Mouse (Mus musculus): ENCODE results near the gene Mrps18c. TPM values are rescaled to one million over a fixed set of nuclear protein-coding genes. Genes with fewer than 3 reads are reported as not detected.

Gene Mrps18c
- polyA plus RNA-seq, 1 experiment = 128 TPM

- TF ChIP-seq POLR2A (IDR thresholded peaks at IDR 0.05; ENCODE audit: borderline replicate concordance, control insufficient read depth, low read depth, low read length) = no peak
- no peak for TF ChIP-seq CTCF (IDR thresholded peaks at IDR 0.05; ENCODE audit: control insufficient read depth, insufficient read depth, low read length)
- no peaks in the 10 kb centered on the region for H3K4me1 ChIP-seq (ENCODE audit: control insufficient read depth, insufficient read depth, low read length)
- no peak overlapping the region for H3K4me3 ChIP-seq (replicated peaks; ENCODE audit: control insufficient read depth, low read depth, low read length)
- 79% methylated on average over 2 of the region's 2 CpGs for WGBS
- H3K27ac ChIP-seq (ENCODE audit: control insufficient read depth, insufficient read depth, low read depth, low read length, poor library complexity) = no peak overlapping the region
These were observed 35.4 kb downstream of the Mrps18c start for GRCm38 (mm10) chr5:100833841-100834240.

- no peaks in the 10 kb centered on the region for H3K4me1 ChIP-seq (ENCODE audit: control insufficient read depth, insufficient read depth, low read length)
- no peak overlapping the region for H3K4me3 ChIP-seq (replicated peaks; ENCODE audit: control insufficient read depth, low read depth, low read length)
- WGBS = 60% methylated on average over 9 of the region's 9 CpGs
- TF ChIP-seq CTCF (IDR thresholded peaks at IDR 0.05; ENCODE audit: control insufficient read depth, insufficient read depth, low read length) (no peak), POLR2A (IDR thresholded peaks at IDR 0.05; ENCODE audit: borderline replicate concordance, control insufficient read depth, low read depth, low read length) (no peak)
- no peak overlapping the region for H3K27ac ChIP-seq (ENCODE audit: control insufficient read depth, insufficient read depth, low read depth, low read length, poor library complexity)
These were observed 37.6 kb downstream of the Mrps18c start for GRCm38 (mm10) chr5:100835862-100836538.

GRCm38 (mm10) chr5:100837907-100838306, 39.5 kb downstream of the Mrps18c start:
- Histone ChIP-seq H3K4me3 (replicated peaks; ENCODE audit: control insufficient read depth, low read depth, low read length) (no peak overlapping the region), H3K27ac (ENCODE audit: control insufficient read depth, insufficient read depth, low read depth, low read length, poor library complexity) (no peak overlapping the region), H3K4me1 (ENCODE audit: control insufficient read depth, insufficient read depth, low read length) (no peaks in the 10 kb centered on the region)
- WGBS = 83% methylated on average over 7 of the region's 7 CpGs
- no peak for TF ChIP-seq CTCF (IDR thresholded peaks at IDR 0.05; ENCODE audit: control insufficient read depth, insufficient read depth, low read length)
- no peak for TF ChIP-seq POLR2A (IDR thresholded peaks at IDR 0.05; ENCODE audit: borderline replicate concordance, control insufficient read depth, low read depth, low read length)

GRCm38 (mm10) chr5:100844485-100844884, 46.1 kb downstream of the Mrps18c start:
- WGBS = 39% methylated on average over 3 of the region's 3 CpGs
- H3K4me3 ChIP-seq (replicated peaks; ENCODE audit: control insufficient read depth, low read depth, low read length) = no peak overlapping the region
- H3K27ac ChIP-seq (ENCODE audit: control insufficient read depth, insufficient read depth, low read depth, low read length, poor library complexity) = no peak overlapping the region
- H3K4me1 ChIP-seq (ENCODE audit: control insufficient read depth, insufficient read depth, low read length) = no peaks in the 10 kb centered on the region; the same call in 1 of the 2 replicates
- TF ChIP-seq POLR2A (IDR thresholded peaks at IDR 0.05; ENCODE audit: borderline replicate concordance, control insufficient read depth, low read depth, low read length) (no peak), CTCF (IDR thresholded peaks at IDR 0.05; ENCODE audit: control insufficient read depth, insufficient read depth, low read length) (no peak)

GRCm38 (mm10) chr5:100845485-100845847, 47.0 kb downstream of the Mrps18c start, which contains the start of gene Gpat3:
TSS of gene Gpat3 (plus strand) at chr5:100845713.
- Histone ChIP-seq H3K4me3 (replicated peaks; ENCODE audit: control insufficient read depth, low read depth, low read length) (peak within 1 kb of the TSS; percentile 73), H3K27ac (ENCODE audit: control insufficient read depth, insufficient read depth, low read depth, low read length, poor library complexity) (peak within 1 kb of the TSS; percentile 91), H3K4me1 (ENCODE audit: control insufficient read depth, insufficient read depth, low read length) (no peaks in the 10 kb centered on the region; the same call in 1 of the 2 replicates)
- no peak for TF ChIP-seq POLR2A (IDR thresholded peaks at IDR 0.05; ENCODE audit: borderline replicate concordance, control insufficient read depth, low read depth, low read length)
- no peak for TF ChIP-seq CTCF (IDR thresholded peaks at IDR 0.05; ENCODE audit: control insufficient read depth, insufficient read depth, low read length)
- 3% methylated on average over 16 of the region's 16 CpGs for WGBS

- Histone ChIP-seq H3K4me3 (replicated peaks; ENCODE audit: control insufficient read depth, low read depth, low read length) (peak overlapping the region; percentile 73), H3K4me1 (ENCODE audit: control insufficient read depth, insufficient read depth, low read length) (no peaks in the 10 kb centered on the region; the same call in 1 of the 2 replicates), H3K27ac (ENCODE audit: control insufficient read depth, insufficient read depth, low read depth, low read length, poor library complexity) (peak overlapping the region; percentile 91)
- under 1% methylated on average over 52 of the region's 52 CpGs for WGBS
- TF ChIP-seq POLR2A (IDR thresholded peaks at IDR 0.05; ENCODE audit: borderline replicate concordance, control insufficient read depth, low read depth, low read length) = 0 out of 2 replicates have a peak, but pooled peaks have one; percentile 20
- no peak for TF ChIP-seq CTCF (IDR thresholded peaks at IDR 0.05; ENCODE audit: control insufficient read depth, insufficient read depth, low read length)
These were observed 47.6 kb downstream of the Mrps18c start for GRCm38 (mm10) chr5:100845848-100846598.

- H3K4me3 ChIP-seq (replicated peaks; ENCODE audit: control insufficient read depth, low read depth, low read length) = peak overlapping the region; percentile 73
- no peak for TF ChIP-seq POLR2A (IDR thresholded peaks at IDR 0.05; ENCODE audit: borderline replicate concordance, control insufficient read depth, low read depth, low read length)
- TF ChIP-seq CTCF (IDR thresholded peaks at IDR 0.05; ENCODE audit: control insufficient read depth, insufficient read depth, low read length) = no peak
- no peaks in the 10 kb centered on the region; the same call in 1 of the 2 replicates for H3K4me1 ChIP-seq (ENCODE audit: control insufficient read depth, insufficient read depth, low read length)
- peak overlapping the region; percentile 91 for H3K27ac ChIP-seq (ENCODE audit: control insufficient read depth, insufficient read depth, low read depth, low read length, poor library complexity)
- WGBS = 1% methylated on average over 22 of the region's 22 CpGs
These were observed 48.1 kb downstream of the Mrps18c start for GRCm38 (mm10) chr5:100846599-100846920.

- Histone ChIP-seq H3K4me3 (replicated peaks; ENCODE audit: control insufficient read depth, low read depth, low read length) (peak overlapping the region; percentile 73), H3K27ac (ENCODE audit: control insufficient read depth, insufficient read depth, low read depth, low read length, poor library complexity) (no peak overlapping the region)
- 4% methylated on average over 2 of the region's 2 CpGs for WGBS
These were observed 48.7 kb downstream of the Mrps18c start for GRCm38 (mm10) chr5:100847143-100847542.

More at GRCm38 (mm10) chr5:100847143-100847542, 48.7 kb downstream of the Mrps18c start:
- TF ChIP-seq POLR2A (IDR thresholded peaks at IDR 0.05; ENCODE audit: borderline replicate concordance, control insufficient read depth, low read depth, low read length) (no peak), CTCF (IDR thresholded peaks at IDR 0.05; ENCODE audit: control insufficient read depth, insufficient read depth, low read length) (no peak)
- no peaks in the 10 kb centered on the region; the same call in 1 of the 2 replicates for H3K4me1 ChIP-seq (ENCODE audit: control insufficient read depth, insufficient read depth, low read length)
